Mouse (Mus musculus) neural tube, embryonic 10.5 days (tissue): ENCODE measurements at regions not wholly inside any gene's neighbourhood (a gene's known extent, or its start where the extent isn't known, plus 50 kb on each side); places are given as distances from the start of the nearest gene placed in this dataset.

Experiments used
- DNase-seq: peaks from one replicate; pipeline ENCODE4 v3.0.0-alpha.2; 2017; ENCODE audit warnings: low spot score; ENCODE audit errors: extremely low spot score

- no peak for DNase-seq
Observed at GRCm38 (mm10) chr4:62888736-62889135, 76.6 kb upstream of the Zfp618 start.

DNA sequence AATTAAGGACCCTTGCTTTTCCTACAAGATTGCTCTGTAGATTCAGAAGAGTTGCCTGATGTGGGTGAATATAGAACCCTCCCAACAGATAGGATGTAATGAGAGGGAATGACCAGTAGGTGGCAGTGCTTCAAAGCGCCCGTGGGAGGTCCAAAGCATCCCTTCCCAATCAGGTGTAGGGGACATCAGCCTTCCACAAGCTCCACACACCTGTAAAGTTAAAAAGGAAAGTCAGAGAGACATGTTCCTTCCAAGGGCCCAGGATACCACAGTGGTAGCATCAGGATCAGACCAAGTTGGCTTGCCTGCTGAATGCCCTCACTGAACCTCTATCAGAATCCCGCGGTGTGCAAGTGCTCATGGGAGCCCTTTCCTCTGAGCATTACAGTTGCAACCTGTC is 75.7 kb upstream of the Zfp618 start:
- peak; percentile 47 for DNase-seq

DNA sequence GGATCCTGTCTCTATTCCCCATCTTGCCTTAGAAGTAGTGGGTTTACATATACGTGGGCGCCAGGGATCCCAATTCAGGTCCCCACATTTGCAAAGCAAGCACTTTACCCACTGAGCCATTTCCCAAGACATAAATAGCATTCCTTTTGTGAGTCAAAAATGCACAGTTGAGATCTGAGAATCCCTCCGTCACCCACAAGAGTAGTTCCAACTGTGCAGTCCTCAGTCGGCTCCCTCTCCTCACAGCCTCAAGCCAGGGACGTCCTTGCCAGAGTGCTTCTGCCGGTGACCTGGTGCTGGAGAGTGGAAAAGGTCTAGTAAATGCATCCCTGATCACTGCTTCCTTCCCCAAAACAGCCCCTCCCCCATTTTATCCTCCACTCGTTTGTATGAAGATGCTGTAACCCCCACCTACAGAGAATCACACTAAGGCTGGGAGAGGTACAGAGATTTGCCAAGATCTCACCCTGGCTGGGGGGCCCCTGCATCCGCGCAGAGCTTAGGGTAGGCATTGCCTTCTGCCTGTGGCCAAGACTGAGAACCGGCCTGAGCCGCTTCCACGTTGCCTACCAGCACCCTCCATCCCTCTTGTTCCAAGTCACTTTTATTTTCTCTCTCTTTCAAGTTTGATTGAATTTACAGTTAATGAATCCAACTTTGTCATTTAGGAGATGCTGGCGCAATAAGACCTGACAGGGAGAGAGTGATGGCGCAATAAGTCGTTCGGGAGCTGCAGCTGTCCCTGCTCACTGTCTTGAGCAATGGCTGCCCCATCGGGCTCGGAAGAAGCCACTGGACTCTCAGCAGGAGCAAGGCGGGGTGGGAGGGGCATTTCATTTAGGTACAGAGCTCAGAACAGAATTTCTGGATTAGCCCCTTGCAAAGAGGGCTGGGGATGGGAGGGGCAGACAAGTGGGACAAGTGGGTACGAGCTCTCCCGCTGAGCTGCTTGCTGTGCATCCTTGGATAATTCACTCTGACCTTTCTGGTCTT is 74.5 kb upstream of the Zfp618 start:
- DNase-seq, result no peak

DNA sequence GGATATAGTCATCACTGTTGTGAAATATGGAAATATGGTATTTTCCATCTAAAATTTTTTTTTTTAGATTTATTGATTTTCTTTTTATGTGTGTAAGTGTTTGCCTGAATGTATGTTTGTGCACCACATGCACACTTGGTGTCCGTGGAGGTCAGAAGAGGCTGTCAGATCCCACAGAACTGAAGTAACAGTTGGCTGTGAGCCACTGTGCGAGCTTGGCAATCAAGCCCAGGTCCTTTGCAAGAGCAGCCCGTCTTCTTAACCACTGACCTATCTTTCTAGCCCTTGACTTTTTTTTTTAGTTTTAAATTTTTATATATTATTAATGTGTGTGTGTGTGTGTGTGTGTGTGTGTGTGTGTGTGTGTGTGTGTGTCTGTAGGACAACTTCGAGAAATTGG is 52.5 kb upstream of the Zfp618 start:
- no peak for DNase-seq
